Mouse (Mus musculus): ENCODE data around the gene Zfp385b.
A peak's percentile ranks its signal among the peaks of the same experiment; 100 is the strongest.

Zfp385b gene

DNA sequence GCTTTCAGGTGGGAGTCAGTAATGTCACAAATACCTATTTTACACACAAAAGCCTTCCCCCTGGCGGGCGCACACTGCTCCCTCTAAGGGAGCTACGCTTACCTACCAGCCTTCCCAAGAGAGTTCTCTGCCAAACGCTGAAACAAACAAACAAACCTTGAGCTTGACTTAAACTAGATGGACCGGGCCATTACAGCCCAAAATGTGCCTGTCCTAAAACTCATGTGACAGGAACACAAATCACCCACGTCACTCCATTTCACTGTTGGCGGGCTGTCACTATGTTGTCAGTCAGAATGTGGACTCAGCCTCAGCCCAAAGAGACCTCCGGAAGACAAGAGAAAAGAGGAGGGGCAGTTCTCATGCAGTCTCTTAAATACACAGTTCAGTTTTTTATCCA is 300.7 kb downstream of the Zfp385b start:
- no peak for DNase-seq (ENCODE audit: low spot score)

DNA sequence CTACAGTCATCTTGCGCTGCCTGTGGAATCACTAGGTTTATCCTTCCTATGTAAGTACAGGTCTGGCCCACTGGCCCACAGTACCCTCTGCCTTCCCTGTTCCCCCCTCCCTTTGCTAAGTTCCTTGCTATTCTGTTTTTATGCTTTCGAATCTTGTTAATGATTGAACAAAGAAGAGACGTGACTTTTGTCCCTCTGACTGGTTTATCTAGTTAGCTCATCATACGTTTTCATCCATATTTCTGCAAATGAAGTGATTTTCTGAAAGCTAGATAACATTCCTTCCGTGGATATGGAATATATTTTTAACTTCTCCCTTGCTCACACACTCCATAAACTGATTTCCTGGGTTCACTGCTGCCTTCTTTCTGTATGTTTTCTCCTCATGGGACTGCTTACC is 302.8 kb downstream of the Zfp385b start:
- no peak for DNase-seq (ENCODE audit: low spot score)

DNA sequence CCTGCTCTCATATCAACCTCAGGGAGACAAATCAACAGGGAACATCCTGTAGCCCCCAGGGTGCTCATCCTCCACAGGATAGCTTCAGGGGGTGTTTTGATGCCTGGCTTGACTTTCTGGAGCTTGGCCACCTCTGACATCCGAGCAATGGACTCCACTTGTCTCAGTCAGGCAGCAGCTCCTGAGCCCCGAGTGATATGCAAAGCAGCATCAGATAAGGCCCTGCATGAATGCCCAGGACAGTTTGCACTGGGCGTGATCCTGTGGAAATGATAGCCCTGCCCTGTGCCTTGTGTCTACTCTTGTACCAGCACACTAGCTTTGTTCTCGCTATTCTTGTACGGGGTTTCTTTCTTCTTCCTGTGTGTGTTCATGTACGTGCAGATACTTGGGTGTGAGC is 303.8 kb downstream of the Zfp385b start:
- peak; percentile 40 for DNase-seq (ENCODE audit: low spot score)

DNA sequence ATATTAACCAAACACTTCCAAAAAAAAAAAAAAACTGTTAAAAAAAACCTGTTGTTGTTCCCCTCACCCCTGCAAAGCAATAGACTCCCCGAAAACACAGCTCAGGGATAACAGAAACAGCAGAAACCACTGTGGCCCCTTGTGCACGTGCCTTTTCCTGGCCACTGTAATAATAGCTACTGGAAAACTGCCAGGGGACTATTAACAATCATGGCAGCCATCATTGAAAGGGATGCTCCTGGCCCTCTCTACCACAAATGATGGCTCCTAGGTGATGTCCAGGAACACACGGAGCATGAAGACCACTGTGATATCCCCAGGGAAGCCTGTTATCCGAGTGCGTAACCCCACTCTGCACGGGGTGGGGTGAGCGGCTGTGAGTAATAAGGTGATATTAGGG is 304.4 kb downstream of the Zfp385b start:
- no peak for DNase-seq (ENCODE audit: low spot score)

DNA sequence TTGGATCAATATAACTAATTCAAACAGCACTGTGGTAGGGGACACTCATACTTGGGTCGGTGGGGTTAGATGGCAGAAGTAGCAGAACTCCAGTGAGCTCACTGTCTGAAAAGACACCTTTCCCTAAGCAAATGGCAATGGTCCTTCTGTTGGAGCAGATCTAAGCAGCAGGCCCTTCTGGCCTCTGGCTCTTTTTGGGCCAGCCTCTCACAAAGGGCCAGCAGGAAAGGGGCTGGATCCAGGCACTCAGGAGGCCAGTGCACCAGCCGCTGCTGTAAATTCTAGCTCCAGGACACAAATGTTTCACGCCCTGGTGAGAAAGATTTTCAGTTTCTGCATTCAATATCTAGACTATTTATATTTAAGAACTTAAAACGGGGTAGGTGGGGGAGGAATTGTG is 305.0 kb downstream of the Zfp385b start:
- DNase-seq (ENCODE audit: low spot score): no peak

DNA sequence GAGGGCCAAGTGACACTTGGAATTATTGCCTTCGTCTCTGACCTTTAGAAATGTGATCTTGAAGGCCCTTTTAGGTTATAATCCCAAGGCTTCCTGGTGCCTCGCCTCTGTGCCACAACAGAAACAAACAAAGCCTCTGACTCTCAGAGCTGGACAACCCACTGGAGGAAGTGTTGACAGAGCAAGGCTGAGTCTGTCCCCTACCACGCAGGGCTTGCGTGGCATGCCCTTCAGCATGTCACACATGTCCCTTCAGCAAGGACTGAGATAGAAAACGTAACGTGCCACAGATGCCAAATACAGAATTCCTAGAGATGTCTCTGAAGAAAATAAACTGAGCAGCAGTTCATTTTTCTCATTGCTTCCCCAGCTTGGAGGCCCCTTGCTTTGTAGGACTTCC is 310.7 kb downstream of the Zfp385b start:
- DNase-seq (ENCODE audit: low spot score): no peak

DNA sequence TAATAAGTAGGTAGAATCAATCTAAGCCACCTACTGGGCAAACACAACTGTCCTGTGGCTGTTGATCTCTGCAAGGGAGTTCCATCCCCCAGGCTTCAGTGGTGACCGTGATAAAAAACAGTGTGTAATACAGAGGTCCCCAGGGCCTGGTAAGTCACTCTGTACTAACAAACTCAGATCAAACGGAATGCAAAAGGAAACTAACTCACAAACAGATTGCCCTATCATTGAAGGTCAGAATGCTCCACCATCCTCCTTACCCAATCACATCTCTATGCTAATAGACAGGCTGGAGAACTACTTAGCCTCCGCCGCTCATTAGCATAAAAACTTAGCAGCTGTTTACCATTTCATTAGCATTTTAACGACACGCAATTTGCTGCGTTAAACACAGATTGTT is 313.1 kb downstream of the Zfp385b start:
- DNase-seq (ENCODE audit: low spot score): no peak

DNA sequence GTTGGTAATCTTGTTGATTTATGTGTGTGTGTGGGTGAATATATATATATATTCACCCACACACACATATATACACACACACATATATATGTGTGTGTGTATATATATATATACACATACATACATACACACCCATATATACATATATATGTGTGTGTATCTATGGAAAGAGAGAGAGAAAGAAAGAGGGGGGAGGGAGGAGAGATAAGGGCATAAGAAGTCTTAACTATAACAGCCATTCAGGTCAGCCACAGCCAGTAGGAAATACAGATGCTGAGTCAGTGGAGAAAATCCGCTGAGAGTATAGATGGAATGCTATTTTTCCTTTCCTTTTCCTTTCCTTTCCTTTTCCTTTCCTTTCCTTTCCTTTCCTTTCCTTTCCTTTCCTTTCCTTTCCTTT is 313.8 kb downstream of the Zfp385b start:
- no peak for DNase-seq (ENCODE audit: low spot score)

DNA sequence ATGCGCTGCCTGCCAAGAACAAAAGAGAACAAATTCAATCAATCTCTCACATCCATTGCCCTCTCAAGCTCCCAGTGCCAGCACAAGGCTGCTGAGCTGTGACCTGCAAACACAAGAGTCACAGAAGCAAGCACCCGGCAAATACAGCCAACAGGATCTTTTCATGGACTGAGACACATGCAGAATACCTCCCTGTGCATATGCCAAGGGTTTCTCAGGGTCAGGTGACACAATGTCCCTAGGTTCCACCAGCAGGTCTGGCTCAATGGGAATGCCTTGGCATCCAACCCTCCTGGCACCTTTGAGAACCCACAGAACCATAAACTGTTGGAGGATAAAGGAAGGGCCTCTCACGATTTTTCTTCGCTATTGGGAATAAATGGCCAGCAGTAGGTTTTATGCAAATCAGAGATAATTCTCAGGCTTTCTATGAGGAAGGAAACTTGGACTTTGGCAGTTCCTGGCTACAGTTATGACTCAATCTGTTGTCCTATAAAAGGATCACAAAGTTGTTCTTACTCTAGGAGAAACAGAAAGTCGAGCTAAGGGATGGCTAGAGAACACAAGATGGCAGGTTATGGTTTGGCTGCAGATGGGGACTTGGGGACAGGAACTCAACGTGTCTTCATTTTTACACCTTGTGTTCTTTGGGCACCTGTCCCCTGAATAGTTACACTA is 315.6 kb downstream of the Zfp385b start:
- DNase-seq (ENCODE audit: low spot score): no peak

DNA sequence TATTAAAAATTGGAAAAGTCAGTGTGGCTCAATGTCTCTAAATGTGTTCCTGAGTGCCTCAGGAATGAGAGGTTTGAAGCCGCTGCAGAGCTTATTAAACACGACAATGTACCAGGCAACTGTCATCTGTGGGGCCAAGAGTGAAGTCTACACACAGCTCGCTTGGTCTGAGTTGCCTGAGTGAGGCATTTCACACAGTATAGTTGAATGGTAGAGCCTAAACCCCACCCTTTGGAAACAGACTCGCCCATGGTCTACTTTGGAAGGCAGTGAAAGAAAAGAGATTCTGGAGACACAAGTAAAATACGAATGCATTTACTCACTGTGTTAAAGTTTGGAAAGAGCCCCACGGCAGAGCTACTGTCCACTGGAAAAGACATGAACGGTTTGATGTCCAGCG is 316.2 kb downstream of the Zfp385b start:
- no peak for DNase-seq (ENCODE audit: low spot score)

DNA sequence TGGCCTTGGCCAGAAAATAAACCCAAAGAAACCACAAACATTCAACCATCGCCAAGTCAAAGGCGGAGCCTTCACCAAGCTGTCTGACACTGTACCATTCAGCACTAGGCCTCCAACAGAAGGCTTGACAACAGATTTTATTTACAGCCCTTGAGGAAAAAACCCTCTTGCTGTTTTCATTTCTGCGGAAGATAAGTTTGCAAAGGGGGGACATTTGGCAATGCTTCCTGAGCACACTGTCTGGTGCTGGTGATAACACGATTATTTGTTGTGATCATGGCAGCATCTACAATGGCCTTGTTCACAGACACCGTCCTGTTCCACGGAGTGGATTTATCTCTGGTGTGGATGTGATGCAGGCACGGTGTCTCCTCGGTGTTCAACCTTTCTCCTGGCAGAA is 317.0 kb downstream of the Zfp385b start:
- DNase-seq (ENCODE audit: low spot score): no peak

DNA sequence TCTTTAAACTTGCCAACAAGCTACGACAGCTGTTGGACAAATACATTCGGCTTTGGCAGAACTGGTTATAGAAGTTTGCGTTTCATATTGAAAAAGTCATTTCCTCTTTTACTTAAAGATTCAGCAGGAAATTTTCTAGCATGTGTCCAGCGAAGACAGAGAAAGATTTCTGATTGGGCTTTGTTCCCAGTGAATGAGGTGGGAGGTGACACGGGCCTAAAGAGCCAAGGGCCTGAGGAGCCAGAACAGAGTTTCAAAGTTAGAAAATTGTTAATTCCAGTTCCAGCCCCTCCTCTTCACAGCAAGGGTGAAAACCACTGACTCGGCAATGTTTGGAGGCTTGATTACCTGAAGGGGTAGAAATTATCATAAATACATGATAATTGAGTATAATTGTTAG is 319.0 kb downstream of the Zfp385b start:
- DNase-seq (ENCODE audit: low spot score): no peak

DNA sequence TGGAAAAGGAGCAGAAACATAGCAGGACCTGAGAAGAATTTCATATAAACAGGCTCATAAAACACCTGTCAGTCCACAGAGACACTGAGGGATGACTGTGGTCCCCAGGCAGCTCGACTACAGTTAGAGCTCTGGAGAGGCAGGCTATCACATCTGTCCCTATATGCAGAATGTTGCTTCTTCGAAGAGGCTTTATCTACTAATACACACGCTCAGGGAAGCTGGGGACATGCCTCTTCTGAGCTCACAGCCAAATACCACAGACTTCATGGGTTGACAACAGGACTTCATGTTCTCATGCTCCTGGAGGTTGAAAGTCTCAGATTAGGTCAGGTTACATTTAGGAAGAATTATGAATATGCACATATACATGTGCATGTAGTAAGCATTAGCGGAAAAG is 321.1 kb downstream of the Zfp385b start:
- no peak for DNase-seq (ENCODE audit: low spot score)

DNA sequence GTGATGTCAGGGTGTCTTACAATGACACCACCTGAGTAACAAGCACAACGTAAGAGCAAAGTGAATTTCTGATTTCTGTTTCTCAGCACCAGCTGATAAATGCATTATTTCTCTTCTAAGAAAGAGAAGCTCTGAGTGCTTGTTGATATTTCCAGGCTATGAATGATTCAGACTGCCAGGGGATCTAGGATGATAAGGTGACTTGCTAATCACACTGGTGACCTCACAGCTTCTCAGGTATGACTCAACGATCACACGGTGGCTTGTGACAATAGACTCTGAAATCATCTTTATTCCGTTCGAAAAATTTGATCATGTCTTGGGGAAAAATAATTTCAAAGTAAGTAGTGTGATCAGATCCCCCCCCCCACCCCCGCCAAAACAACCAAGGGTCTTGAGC is 321.5 kb downstream of the Zfp385b start:
- no peak for DNase-seq (ENCODE audit: low spot score)

DNA sequence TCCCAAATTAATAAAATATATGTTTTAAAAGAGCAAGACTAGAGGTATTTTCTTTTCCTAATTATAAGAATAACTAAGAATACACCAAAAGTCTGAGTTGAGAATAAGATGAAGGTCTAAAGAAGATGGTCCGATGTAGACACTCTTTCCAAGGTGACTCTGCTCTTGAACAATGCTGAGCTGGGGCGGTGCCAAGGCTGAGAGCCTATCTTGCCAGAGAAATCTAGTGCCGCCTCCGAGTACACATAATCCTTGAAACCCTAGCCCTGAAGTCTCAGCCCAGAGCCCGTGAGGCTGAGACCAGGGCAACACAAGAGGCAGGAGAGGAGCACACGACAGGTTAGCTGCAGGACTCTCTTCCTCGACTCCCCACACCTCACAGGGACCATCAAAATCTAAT is 323.4 kb downstream of the Zfp385b start:
- peak; percentile 24 for DNase-seq (ENCODE audit: low spot score)

DNA sequence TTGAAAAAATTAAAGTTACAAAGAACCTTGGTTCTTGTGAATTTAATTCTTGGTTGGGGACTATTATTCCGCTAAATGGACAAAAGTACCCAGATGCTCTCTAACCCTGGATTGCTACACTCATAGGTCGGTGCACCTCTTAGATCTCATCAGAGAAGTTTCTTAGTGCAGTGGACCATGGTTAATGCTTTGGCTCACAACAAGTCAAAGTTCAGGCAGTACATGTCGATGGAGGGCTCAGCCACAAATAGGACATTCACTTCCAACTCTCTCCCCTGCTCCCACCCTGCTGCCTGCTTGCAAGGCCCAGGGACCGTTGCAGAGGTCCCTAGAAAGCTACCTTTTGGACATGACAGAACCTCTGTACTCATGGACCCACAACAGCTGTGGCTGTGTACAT is 324.1 kb downstream of the Zfp385b start:
- no peak for DNase-seq (ENCODE audit: low spot score)

DNA sequence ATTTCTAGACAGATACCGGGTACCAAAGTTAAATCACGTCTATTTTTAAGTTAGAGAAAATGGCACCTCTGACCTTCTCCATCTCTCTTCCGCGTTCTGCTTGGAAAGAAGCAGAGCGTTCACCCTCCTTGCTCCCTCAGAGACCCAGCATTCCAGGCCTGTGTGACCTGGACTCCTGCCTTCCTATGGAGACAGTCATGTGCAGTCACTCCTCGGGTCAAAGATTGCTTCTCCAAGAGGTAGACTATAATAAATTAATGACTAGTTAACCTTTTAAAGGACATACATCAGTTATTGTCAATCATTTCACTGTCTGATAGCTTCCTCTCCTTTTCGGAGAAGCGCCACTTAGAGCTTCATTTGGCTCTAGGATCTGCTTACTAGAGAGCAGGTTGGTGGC is 325.7 kb downstream of the Zfp385b start:
- no peak for DNase-seq (ENCODE audit: low spot score)

DNA sequence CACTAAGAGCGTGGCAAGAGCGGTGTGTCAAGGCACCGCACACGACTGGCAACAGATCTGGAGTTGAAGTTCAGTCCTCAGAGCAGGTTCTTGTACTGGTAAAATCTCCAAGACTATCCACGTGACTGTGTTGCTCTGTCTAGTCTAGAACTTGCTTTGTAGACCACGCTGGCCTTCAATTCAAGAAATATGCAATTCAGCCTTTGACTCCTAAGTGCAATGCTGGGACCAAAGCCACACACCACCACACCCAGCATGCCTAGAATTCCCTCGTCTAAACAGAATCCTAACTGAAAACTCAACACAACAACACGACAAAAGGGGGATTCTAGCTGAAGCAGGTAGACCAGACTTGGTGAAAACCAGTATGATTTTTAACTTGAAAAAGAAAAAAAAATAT is 332.3 kb downstream of the Zfp385b start:
- DNase-seq (ENCODE audit: low spot score): no peak

DNA sequence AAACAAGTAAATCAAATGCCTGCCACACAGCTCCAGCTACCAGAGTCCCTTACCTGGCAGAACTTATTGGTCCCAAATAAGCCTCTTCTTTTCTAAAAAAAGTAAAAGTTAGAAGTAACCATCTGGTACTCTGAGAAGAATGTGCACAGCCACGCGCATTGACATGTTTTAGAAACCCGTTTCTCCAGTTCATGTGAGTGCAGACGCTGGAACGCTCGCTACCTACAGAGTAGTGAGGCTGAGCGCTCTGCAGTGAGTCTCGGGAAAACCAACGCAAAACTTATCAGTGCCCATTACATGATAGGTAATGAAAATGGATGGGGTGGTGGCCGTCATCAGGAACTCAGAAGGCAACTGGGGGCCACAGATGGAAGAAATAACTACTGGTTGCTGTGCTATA is 338.2 kb downstream of the Zfp385b start:
- peak; percentile 31 for DNase-seq (ENCODE audit: low spot score)

DNA sequence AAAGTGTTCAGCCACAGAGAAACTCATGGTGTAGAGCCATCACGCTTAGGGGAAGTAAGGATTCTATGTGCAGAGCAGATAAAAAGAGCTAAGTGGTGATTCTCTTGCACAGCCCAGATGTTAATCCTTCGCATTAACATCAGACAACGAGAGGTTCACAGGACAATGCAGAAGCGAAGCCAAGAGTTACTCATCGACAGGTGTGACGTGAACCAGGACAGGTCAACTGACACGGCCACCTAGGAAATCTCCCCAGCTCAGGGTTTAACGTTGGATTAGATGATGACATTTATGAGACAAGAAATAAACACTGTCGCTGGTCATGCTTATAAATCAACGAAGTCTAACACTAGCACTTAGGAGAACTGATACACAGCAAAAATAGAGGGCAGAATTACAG is 341.9 kb downstream of the Zfp385b start:
- DNase-seq (ENCODE audit: low spot score): no peak

DNA sequence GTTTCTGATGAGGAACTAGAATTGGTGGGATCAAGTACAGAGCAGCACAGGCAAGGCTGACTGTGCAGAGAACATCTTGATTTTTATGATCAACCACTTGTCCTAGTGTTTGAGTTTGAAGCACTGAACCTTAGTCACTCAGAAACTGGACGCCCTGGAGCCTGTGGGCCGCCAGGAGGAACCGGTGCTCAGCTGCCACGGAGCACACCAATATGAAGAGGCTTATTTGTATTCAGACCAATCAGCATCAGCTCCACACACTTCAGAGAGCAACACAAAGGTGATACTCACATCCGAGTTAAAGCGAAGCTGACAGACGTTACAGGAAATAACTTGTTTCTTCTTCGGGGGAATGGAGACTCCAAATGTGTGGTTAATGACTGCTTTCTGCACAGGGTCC is 343.0 kb downstream of the Zfp385b start:
- no peak for DNase-seq (ENCODE audit: low spot score)

DNA sequence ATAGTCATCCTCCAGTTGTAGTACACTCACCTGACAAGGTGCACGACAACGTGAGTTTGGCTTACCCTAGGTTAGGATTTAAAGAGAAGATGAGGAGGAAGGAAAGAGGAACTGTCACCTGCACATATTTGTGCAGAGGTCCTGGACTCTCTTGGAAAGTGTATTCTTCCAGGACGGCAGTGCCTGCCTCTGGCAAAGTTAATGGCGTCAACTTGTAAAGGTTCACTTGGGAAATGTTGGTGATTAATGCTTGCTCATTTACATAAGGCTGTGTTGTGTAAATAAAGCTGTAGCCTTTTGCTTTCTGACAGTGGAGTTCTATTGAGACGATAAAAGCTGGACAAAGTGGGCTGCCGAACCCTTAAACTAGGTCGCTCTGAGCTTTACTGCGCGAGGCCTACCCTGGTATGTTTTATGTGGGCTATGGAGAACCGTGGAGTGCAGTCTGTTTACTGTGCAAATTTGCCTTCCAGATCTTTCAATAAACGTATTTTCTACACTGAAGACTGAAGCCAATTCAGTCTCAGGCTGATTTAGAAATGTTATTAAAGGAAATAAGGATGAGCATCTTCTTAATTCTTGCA is 347.1 kb downstream of the Zfp385b start:
- DNase-seq (ENCODE audit: low spot score): no peak

DNA sequence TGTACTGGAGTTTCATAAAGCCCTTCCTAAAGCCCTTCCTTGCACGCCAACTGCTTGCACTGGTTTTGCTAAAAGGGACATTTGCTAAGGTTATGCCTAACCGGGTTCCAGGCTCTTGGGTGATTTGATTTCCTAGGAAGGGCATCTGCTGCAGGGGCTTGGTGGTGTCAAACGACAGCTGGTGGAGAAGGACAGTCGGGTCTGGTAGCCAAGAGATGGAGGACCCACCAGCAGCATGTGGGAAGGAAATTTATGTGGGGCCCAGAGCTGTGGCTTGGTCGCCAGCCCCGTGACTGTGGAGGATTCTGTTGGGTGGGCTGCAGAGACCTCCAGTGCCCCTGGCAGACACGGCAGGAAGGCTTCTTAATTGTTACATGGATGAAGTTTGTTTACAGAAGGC is 348.7 kb downstream of the Zfp385b start:
- no peak for DNase-seq (ENCODE audit: low spot score)

DNA sequence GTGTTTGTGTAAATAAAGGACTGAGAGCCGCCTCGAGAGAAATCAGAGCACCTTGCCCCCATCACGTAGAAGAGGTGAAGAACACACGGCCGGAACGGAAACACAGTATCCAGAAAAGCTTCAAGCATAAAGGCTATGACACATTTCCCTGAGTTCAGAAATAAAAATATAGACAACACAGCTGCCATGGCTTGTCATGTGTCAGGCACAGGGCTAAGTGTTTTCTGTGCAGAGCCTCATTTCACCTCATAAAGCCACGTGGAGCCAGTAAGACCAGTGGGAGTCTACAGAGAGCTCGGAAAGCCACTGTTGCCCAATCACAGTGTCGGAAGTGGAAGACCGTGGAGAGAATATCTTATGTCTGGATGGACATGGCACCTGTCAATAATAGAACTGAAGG is 358.0 kb downstream of the Zfp385b start:
- no peak for DNase-seq (ENCODE audit: low spot score)

Data from urinary bladder, postnatal 14 days (tissue).